Mouse (Mus musculus): ENCODE measurements around the gene Unc45a.

Gene Unc45a

DNA sequence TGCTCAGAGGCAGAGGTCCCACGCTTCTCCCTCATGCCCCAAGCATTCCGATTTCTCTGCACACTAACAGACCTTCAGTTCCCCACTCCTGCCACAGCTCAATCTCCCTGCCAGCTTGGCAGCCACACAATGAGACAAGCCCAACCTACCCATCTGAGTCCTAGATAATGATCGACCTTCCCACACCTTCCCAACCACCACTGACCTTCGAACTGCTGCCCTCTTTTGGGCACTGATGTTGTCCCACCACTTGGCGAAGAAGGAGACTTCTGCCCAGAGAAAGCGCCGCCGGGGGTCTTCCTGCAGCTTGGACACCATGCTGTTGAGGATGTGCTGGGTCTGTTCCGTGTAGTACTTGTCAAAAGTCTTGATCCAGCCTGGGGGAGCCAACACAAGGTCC lies 27.2 kb upstream of the Unc45a start:
- no peak for DNase-seq (ENCODE audit: low spot score in 2 of 2)

DNA sequence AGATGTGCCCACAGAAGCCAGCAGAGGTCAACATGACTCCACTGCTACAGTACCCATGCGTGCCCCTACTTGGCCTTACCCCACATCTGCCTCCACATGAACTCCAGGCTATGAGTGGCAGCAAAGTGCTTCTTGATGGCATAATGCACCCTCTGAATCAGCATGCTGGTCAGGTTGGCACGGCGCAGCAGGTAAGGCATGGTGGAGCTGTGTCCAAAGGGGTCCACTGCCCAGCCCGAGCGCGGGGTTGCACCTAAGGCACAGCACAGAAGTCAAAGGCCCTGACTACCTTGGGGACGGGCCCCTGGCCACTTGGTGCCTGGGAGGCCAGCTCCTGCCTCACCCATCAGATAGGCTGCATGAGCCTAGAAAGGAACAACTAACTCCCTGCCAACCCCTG lies 26.4 kb upstream of the Unc45a start:
- no peak for DNase-seq (ENCODE audit: low spot score in 2 of 2)

DNA sequence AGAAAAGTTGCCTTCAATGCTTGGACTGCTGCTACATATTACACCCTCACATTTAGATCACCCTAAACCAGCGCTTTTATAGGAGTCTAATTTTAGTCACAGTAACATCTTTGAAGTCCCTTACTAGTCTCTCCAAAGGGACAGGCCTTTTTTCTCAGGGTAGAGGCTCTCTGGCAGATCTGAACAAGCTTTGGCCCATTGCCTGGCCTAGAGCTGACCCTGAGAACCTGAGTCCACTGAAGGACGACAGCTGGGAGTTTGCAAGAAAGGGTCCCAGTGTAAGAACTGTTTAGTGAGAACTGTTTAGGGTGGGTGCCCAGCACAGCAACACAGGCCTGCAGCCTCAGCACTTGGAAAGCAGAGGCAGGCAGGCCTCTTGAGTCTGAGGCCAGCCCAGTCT lies 25.0 kb upstream of the Unc45a start:
- DNase-seq (ENCODE audit: low spot score in 2 of 2) = no peak

DNA sequence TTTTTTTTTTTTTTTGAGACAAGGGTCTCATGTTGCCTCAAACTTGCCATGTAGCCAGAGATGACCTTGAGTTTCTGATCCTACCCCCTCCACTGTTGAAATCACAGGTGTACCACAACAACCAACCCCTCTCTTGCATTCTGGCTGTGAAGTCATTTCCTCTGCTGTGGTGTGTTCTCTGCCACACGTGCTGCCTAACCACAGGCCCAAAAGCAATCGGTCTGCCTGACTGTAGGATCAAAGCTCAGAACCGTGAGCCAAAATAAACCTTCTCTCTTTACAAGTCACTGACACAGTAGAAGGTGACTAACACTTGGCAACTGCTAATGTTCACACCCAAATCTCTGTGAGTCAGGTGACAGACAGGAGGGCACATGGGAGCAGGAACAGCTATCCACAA lies 19.6 kb upstream of the Unc45a start:
- no peak for DNase-seq (ENCODE audit: low spot score in 2 of 2)

DNA sequence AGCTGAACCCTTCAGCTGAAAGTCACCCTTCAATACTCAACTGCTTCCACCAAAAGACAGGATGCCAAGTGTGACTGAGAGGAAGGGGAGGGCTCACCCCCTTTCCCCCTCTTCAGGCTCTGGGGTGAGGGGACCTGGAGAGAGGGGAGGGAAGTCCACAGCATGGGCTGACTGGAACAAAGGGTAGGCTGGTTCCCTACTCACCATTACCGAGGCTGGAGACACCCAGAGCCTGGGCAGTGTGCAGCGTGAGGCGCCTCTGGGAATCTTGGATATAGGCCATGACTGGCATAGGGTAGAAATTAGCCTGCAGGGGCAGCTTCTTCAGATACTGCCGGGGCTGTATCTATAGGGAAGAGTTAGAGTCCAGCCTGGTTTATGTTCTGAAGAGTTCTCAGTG lies 17.2 kb upstream of the Unc45a start:
- DNase-seq (ENCODE audit: low spot score in 2 of 2) = no peak

DNA sequence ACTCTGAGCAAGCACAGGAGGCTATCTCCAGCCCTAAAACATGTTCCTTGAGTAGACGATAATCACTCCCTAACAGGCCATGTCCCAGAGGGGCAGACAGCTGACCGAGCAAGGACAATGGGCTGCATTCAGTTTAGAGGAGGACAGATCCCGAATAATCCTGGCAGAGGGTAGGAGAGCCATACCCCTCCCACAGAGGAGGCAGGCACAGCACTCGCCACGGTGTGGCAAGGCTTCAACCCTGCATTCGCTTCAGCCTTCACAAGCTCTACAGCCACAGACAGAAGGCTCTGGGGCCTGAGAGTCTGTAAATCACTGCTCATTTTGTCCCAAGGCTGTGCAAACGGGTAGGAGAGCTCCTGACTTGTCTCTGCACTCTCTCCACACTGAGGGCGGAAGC lies 16.4 kb upstream of the Unc45a start:
- no peak for DNase-seq (ENCODE audit: low spot score in 2 of 2)

DNA sequence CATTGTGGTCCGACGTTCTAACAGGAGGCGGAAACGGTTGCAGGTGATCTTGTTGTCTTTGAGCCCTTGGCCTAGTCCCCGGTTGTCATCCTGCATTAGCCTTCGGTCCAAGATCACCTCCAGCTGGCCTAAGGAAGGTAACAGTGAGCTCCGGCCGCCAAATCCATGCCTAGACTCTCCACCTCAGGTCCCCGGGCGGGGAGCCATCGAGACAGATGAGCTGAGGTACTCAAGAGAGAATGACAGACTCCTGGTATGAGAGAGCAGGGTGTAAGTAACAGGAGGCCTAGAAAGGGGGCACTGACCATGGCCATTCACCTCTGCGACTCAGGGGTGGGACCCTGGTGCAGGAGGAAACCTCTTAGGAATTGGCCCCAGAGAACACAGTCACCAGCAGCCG lies 15.5 kb upstream of the Unc45a start:
- DNase-seq (ENCODE audit: low spot score in 2 of 2) = no peak

DNA sequence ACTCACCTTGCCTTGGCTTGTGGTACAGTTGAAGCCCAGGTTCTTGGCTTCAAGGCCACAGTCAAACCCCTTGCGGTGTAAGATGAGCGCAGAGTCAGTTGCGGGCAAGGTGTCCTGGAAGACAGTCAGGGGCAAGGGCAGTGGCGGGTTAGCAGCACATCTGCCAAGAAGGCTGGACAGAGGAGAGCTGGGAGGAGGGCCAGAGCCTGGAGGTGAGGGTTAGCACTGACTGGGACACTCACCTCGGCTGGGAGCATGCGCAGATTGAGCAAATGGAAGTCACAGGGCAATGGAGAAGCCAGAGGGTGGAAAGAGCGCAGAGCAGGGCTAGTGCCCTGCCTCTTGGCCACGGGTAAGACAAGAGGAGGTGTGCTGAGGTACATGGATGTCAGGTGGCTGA lies 12.1 kb upstream of the Unc45a start:
- no peak for DNase-seq (ENCODE audit: low spot score in 2 of 2)

DNA sequence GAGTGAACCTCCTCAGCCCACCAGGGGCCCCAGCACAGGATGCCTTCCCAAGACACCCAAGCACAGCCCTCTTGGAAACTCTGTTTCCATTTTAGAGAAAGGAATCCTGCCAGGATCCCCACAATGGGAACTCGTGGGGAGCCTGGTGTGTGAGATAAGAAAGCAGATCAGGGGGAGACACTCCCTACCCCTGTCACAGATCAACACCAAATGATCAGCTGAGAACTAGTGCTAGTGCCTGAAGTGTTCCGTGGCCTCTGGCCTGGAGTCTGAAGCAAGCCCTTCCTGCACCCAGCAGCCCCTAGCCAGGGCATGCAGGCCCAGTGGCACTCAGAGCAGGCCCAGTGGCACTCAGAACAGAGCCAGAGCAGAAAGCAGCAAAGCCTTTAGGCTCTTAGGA lies 10.0 kb upstream of the Unc45a start:
- DNase-seq (ENCODE audit: low spot score in 2 of 2) = no peak

DNA sequence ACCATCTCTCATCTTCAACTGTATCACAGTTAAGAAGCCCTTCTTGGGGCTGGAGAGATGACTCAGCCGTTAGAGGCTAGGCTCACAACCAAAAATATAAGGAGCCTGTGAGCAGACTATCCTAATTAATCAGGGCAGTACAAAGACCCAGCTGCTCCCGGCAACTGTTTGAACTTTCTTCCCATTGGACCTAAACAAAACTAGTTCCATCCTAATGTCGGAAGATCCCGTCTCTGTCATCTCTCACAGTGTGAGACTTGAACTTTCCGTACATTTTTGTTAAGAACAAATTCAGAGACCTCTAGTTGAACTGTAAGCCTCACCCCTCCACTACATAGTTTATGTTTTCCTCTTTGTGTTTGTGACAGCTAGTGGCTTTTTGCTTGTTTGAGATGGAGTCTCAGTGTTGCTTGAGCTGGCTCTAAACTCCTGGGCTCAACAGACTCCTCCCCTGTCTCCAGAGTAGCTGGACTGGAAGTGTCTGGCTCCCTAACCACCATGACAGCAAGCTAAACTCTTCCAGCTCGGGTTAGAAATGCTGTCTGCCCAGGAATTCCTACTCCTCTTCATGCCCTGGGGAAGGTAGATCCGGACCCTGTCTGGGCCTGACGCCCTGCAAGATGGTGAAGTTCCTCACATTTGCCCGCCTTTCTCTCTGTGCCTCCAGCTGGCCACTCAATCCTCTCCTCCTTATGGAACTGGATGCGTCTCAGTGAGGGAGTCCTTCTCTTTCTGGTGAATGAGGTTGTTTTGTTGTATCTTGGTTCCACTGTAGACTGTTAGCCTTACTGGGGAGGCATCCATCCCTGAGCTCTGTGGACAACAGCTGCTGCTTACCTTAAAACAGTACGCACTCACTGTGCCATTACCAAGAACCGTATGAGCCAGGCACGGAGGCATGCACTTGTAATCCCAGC lies 7.1 kb upstream of the Unc45a start:
- DNase-seq (ENCODE audit: low spot score in 2 of 2) = no peak

DNA sequence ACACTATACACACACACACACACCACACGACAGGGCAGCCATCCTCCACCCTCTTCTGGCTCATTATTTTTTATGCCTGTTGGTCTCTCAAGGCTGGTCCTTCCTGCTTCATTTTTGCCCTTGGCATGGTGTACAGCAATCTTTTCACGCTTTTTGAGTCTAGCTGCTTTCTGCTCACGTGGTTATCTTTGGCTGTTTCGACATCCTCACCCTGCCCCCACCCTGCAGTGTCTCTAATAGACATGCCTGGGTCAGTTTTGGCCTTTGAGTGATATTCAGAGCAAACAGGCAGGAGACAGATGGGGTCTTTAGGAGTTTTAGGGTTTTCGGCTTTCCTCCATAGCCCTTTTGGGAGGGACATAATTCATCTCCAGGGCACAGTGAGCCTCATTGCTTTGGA lies 6.0 kb upstream of the Unc45a start:
- DNase-seq (ENCODE audit: low spot score in 2 of 2) = no peak

DNA sequence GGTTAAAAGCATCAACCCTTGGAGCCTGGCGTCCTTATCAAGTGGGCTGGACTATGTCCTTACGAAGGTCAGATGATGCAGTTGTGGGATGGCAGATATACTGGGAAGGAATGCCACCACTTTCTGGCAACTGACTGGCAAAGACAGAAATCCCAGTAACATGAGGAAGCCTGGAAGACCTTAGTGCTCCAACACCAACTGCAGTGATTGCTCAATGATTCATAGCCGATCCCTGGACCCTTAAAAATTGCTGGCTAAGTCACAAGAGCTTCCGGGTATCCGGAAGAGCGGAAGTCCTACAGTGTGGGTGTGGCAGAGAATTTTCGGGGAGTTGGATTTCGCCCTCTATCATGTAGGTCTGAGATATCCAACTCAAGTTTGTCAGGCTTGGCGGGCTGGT lies 5.4 kb upstream of the Unc45a start:
- DNase-seq (ENCODE audit: low spot score in 2 of 2) = no peak

DNA sequence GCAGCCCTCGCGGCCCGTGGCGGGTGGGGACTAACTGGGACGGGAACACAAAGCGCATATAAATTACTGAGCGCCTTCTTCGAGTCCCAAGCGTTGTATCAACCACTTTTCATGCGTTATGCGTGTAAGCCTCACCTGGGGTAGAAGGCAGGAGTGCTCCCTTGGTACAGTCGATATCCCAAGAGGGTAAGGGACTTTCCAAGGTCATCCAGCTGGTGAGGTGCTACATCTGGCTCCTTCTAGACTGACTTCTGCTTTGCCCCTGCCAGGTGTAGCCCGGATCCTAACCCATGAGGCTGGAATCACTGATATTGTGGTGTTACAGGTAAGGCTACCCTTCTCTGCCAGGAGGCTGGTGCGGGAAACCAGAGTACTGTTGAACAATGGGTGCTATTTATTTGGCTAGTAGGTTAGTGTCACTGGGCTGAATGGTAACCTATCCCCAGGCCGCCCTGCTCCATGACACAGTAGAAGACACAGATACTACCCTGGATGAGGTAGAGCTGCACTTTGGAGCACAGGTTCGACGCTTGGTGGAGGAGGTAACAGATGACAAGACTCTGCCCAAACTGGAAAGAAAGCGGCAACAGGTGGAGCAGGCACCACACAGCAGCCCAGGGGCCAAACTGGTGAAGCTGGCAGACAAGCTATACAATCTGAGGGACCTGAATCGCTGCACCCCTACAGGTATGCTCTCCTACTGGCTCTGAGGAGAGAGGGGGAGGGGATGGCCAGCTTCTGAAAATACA lies 2.6 kb upstream of the Unc45a start:
- DNase-seq (ENCODE audit: low spot score in 2 of 2) = no peak

DNA sequence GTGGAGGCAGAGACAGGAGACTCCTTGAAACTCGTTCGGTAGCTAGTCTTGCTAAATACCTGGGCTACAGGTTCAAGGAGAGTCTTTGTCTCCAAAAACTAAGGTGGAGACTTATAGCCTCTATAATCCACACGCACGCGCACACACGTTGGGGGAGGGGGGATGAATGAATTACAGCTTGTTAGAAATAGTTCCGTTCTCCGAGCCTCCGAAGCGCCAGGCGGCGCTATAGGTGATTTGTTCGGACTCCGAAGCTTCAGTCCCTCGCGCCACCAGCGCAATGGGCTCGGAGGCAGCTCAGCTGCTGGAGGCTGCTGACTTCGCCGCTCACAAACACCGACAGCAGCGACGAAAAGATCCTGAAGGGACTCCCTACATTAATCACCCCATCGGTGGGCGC lies 2.1 kb upstream of the Unc45a start, which contains the start of gene Hddc3:
Gene Hddc3, plus strand, starts transcription at position 247 of the 400 bp plus-strand sequence.
- DNase-seq (ENCODE audit: low spot score in 2 of 2) = peak; percentile 87 to 94

DNA sequence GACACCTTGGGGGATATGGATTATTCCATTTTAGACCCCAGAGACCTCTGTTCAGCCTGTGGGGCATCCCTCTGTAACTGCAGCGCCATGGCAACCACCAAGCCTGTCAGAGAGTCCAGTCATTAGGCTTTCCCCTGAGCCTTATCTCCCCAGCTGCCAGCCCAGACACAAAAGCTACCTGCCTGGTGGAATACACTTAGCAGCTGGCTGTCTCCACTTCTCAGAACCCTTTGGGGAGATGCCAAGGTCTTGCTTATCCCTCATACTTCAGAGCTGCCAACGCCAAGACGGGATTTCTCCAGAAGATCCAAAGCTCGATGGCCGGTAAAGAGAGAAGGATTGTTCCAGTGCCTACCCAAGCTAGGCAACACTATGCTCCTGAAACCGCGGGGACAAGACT lies 988 bp upstream of the Unc45a start:
- no peak for DNase-seq (ENCODE audit: low spot score in 2 of 2)

DNA sequence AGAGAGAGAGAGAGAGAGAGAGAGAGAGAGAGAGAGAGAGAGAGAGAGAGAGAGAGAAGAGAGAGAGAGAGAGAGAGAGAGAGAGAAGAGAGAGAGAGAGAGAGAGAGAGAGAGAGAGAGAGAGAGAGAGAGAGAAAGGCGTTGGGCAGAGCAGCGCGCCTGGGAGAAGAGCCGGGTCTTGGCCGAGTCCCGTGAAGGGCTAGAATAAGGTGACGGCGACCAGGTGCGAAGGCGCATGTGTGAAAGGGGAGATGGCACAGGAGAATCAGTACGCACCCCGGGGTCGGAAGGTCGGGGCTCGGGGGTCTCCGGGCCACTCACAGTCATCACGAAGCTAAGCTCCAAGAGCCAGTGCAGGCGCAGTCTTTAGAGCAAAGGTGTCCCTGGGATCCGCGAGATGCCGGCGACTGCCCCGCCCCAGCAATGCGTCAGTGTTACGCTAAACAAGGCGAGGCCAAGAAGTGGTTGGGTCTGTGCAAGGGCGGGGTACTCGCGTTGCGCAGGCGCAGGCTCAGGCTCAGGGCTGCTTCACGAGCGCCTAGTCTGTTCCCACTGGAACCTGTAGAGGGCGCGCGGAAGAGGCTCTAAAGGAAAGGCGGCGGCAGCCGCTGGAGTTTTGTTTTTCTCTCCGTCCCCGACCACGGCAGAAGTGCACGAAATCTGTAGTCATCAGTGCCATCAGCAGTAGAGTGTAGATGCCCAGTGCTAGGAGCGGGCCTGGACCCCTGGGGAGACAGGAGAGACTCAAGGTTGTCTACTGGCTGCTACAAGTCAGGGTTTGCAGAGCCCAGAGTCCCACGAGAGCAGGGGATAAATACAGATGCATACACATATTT lies 794 bp downstream of the Unc45a start:
- peak; percentile 96 to 98 for DNase-seq (ENCODE audit: low spot score in 2 of 2)

DNA sequence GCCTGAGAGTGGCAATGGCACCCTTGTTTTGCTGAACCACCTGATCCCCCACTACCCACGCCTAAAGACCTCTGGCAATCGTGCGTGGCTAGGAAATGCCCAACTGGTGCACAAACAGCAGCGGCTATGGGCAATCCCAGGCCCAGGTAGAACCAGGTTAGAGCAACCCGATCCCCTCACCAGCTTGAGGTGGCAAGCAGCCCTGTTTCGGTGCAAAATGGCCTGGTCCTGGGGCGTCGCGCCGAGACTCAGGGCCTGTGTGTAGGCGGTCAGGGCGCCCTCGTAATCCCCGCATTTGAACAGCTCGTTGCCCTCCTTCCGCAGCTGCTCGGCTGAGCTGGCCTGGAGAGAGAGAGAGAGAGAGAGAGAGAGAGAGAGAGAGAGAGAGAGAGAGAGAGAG lies 1.4 kb downstream of the Unc45a start:
- no peak for DNase-seq (ENCODE audit: low spot score in 2 of 2)

DNA sequence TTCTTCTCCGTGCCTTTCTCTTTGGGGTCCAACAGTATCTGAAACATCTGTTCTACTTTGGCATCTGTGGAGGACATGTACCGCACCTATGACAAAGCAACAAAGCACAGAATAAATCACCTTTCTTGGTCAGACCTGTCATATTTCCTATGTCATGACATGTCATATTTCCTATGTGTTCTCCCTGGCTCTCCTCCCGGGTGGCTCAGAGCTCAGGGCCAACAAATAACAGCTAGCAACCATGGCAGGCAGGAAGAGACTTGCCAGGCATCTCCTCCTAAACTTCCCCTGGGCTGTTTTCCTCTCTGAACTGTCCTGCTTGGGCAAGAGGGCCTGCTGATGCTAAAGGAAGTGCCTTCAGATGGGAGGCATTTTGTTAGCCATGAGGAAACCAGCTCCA lies 3.9 kb downstream of the Unc45a start:
- no peak for DNase-seq (ENCODE audit: low spot score in 2 of 2)

DNA sequence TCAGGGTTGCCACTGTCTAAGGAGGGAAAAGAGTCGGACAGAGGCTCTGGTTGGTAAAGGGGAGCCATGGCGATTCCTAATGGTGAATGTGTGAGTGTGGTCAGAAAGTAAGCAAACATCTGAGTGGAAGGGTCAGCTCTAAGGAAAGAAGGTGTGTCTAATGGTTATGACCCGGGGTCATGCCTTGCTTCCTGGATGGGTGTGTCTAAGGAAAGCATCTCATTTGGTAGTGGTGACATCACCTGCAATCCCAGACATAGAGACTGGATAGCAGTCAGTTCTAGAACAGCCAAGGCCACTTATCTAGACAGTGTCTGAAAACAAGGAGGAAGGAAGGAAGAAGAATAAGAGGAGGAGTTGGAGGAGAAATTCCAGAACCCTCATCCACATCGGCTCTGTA lies 6.0 kb downstream of the Unc45a start:
- DNase-seq (ENCODE audit: low spot score in 2 of 2) = no peak

DNA sequence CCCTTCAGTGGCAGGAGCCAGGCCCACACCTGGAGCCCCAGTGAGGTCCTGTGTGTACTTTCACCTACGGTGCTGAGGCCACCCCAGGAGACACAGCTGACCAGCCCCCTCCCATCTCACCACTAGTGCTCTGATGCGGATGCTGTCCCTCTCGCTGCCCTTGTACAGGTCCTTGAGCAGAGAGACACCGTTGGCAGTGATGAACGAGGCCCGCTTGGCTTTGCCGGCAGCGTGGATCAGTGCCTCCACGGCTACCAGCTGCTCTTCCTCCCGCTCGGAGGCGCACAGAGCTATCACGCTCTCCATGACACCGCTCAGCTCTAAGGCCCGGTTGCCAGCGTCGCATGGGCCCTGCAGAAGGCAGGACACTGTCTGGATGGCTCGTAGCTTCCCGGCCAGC lies 9.4 kb downstream of the Unc45a start:
- no peak for DNase-seq (ENCODE audit: low spot score in 2 of 2)

DNA sequence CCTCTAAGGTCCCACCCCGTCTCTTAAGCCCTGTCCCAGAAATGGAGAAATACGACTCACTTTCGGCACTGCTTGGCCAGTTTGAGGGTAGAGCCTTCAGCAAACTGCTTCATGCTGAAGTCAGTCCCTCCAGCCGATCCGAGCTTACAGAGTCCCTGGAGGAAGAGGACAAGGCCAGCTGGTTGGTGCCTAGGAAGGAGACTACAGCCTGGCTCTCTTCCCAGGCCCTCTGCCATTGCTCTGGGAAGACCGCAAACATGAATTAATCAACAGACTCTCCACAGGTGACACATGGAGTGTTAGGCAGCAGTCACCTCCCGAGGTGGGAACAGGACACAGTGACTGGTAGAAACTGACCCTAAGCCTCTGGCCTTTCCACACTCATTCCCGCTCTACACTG lies 10.5 kb downstream of the Unc45a start:
- DNase-seq (ENCODE audit: low spot score in 2 of 2) = no peak

DNA sequence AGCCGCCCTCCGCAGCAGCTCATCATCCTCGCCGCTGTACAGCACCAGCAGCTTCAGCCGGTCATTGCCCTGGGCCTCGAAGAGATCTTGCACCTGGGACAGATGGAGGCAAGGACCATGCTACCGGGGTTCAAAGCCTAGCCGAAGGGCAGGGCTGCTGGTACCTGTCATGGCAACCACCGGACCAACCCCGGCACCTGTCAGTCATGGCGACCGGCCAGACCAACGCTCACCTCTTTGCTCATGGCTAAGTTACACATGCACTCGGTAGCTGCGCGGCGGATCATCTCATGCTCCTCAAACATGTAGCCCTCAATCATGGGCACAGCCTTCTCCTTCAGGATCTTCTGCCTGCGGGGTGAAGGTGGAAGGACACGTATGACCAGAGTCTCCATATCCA lies 14.7 kb downstream of the Unc45a start:
- DNase-seq (ENCODE audit: low spot score in 2 of 2) = no peak

All from urinary bladder, postnatal 4 days (tissue).